Mouse (Mus musculus): ENCODE measurements around the gene Kifc5b. TPM values are rescaled to one million over a fixed set of nuclear protein-coding genes. Genes with fewer than 3 reads are reported as not detected.

The Kifc5b gene
- 1 to 10 TPM; 2.2 TPM for polyA plus RNA-seq (2017; shearing (Covaris generic))

DNA sequence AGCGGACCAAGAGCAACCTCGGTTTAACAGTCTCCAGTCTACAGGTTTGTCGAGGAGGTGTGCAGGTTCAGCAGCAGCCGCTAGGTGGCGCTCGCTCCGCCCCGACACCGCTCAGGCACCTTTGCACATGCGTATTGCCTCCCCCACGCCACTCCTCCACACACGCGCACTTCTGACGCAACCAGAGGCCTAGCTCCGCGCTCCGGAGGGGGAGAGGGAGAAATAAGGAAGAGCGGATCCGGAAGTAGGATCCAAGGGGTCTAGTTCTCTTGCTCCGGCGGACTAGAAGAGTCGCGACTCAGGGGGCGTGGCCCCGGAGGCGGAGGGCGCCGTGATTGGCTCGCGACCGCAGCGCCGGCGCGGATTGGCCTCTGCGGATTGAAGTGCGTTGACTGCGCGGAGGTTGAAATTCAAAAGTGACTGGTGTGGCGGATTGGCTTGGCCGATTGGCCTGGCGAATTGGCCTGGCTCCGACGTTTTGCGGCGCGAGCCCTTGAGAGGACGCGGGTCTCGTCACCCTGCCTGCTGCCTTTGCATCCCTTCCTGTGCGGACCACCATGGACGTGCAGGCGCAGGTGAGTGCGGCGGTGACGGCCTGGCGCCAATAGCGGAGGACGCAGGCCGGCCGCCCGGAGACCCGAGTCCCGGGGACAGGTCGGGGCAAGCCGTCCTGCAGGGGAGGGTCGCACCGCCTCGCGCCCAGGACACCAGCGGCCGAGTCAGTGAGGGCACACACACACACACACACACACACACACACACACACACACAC, at the start of gene Kifc5b:
Gene Kifc5b (plus strand): TSS at position 381 of the 772 bp plus-strand sequence.

DNA sequence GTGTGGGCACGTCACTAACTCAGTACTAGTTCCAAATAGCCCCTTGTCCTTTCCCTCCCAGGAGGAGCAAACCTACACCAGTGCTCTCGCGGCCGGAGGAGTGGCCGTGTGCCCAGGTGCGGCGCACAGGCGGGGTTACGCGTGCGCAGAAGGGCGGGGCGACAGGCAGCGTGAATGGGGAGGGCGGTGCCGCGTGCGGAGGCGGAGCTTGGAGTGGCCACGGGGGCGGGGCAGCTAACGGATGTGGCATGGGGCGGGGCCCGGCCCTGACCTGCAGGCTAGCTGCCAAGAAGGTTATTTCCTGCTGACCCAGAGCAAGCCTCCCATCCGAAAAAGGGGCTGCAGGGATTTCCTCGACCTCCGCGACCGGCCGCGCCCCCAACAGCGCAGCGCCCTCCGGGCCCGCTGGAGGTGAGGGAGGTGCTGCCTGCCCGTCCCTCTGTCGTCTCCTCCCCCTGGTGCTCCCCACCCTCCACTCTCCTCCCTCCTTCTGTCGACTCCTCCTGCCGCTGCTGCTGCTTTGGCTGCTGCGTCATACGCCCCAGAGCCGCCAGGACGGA, 16.0 kb downstream of the Kifc5b start, which contains the start of gene Phf1:
Gene Phf1 (plus strand): TSS at position 214 of the 560 bp plus-strand sequence.

DNA sequence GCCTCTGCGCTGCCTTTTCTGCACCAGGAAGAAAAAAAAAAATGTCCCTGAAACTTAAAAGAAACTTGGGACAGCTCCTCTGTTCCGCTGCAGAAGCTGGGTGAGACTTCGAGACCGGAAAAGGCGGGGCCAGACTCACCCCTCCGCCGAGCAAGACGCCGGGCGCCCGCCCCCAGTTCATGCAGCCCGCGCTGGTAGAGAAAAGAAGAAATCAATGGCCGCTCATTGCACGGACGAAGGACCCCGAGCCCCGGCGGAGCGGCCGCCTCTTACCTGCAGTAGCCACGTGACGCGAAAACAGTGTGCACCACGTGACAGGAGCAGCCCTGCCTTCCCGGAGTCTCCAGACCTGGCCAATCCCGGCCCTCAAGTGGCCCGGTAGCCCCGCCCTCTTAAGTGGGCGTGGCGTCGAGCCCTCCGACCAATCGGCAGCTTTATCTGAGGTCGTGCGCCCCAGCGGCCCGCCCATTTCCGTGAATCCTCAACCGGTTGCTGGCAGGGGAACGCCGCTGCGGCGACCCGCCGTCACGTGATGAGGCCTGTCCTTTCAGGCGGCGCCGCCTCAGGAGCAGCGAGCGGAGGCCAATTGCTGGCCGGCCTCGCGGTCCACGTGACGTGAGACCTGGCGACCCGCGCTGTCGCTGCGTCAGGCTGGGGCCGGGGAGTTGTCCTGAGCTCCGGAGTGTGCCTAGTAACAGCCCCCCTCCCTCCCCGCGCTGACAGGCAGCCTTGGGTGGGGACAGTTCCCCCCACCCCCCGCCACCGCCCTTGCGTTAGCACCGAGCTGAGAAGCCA, 22.5 kb downstream of the Kifc5b start, which contains the start of gene Cuta:
Gene Cuta (minus strand): TSS at position 392 of the 795 bp plus-strand sequence.

DNA sequence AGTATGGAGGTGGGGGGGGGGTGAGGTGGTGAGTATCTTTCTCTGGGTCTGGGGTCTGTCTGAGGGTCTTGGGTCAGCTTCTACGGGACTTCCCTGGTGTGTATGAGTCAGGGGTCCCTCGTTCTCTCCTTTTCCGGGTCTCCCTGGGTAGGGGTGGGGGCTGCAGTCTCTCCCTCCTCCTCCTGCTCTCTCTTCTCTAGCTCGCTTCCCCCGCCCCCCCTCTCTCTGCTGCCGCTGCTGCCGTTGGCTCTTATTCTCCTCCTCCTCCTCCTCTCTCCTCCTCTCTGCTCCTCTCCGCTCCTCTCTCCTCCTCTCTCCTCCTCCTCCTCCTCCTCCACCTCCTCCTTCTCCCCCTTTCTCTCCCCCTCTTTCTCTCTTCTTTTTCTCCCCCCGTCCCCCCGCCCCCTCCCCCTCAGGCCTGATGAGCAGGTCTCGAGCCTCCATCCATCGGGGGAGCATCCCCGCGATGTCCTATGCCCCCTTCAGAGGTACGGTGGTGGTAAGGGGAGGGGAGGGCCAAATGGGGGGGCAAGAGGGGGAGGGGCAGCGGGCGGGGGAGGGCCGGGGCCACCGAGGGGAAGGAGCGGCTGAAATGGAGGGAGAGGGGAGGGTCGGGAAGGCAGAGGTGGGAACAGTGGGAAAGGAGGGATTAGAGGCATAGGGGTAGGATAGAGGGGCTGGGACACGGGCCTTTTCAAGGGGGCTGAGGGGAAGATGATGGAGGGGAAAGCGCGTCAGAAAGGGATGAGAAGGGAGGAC, 24.3 kb downstream of the Kifc5b start, which contains the start of gene Syngap1:
Gene Syngap1 (plus strand): TSS at position 223 of the 759 bp plus-strand sequence.

DNA sequence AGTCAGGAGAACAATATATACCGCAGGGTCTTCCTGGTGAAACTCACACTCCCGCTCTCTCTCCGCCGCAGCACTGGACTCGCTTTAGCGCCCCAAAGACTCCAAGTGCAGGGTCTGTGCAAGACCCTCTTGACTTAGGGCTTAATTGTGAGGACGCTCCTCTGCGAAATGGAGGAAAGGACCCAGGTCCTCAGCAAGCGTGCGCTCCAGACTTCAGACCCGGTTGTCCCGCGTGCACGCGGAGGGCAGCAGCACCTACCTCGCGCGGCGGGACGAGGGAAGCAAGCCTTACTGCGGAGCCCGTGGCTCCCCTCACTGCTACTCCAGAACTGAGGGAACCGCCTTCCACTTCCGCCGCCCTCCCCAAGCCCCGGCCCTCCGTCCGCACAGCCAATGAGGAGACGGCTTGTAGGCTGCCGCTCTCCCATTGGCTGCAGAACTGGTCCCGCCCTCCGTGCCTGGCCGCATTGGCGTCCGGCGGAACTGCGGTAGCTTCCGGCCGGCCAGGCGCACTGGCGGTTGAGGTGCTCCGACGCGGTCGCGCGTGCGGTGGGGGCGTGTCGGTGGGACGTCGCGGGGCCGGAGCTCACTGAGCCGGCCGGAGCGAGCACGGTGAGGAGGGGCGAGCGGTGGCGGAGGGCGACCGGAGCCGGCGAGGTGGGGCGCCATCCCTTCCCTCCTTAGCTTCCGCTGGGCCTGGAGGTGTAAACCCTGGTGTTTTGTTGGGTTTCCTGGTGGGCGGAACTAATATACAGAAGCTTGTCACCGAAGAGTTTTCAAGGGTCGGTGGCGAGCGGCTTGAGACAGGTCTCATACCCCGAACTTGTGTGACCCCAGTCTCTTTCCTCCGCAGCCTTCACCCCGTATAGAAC, 56.0 kb downstream of the Kifc5b start, which contains the start of gene Zbtb9:
Gene Zbtb9 (plus strand): TSS at position 465 of the 872 bp plus-strand sequence.

Other genes starting within 250 kb of the Kifc5b start
- 10 to 100 TPM; 66.5 to 69.1 TPM for gene Crebrf, start 201.4 kb upstream of the Kifc5b start, polyA plus RNA-seq (2017; shearing (Covaris generic))
- 10 to 100 TPM; 29.3 to 35.4 TPM for gene Bnip1, start 136.0 kb upstream of the Kifc5b start, polyA plus RNA-seq (2017; shearing (Covaris generic))
- gene Nkx2-5, start 72.1 kb upstream of the Kifc5b start, polyA plus RNA-seq (2017; shearing (Covaris generic)): not detected
- 10 to 100 TPM; 78.1 to 79.1 TPM for gene Phf1, start 16.0 kb downstream of the Kifc5b start, polyA plus RNA-seq (2017; shearing (Covaris generic))
- 100 to 1,000 TPM; 159 to 171 TPM for gene Cuta, start 22.5 kb downstream of the Kifc5b start, polyA plus RNA-seq (2017; shearing (Covaris generic))
- under 1 TPM; 0.06 to 0.20 TPM for gene Syngap1, start 24.2 kb downstream of the Kifc5b start, polyA plus RNA-seq (2017; shearing (Covaris generic))
- gene Zbtb9, start 56.1 kb downstream of the Kifc5b start, polyA plus RNA-seq (2017; shearing (Covaris generic)): 10 to 100 TPM; 29.4 to 30.1 TPM
- 1 to 10 TPM; 4.7 to 5.4 TPM for gene Bak1, start 111.9 kb downstream of the Kifc5b start, polyA plus RNA-seq (2017; shearing (Covaris generic))
- 10 to 100 TPM in 1 of 2 experiments, 1 to 10 TPM in 1; 9.2 to 17.0 TPM for gene Itpr3, start 140.2 kb downstream of the Kifc5b start, polyA plus RNA-seq (2017; shearing (Covaris generic))
- 100 to 1,000 TPM; 103 to 113 TPM for gene Uqcc2, start 216.8 kb downstream of the Kifc5b start, polyA plus RNA-seq (2017; shearing (Covaris generic))

Data from activated CD4-positive, CD25-positive, alpha-beta regulatory T cell (primary cell).